Mouse (Mus musculus) left cerebral cortex, adult 18-20 months (tissue): Measurements from ENCODE around the gene Il4i1. TPM values are rescaled to one million over a fixed set of nuclear protein-coding genes. Genes with fewer than 3 reads are reported as not detected.

ENCODE experiments used
- DNase-seq, 2 experiments: peaks; one replicate each; pipeline ENCODE4 v3.0.0; 2021 to 2022; ENCODE audit warnings: low spot score in 2 of 2, mixed read lengths in 1 of 2
- long read RNA-seq, 2 experiments: library from polyadenylated mRNA; stranded (forward); transcript quantifications; one replicate each; pipeline ENCODE4 v2.0.0; 2021
- total RNA-seq, 2 experiments: library from RNA; stranded (reverse); gene quantifications; 2 replicates each; pipeline ENCODE4 v1.2.3; 2021

Gene Il4i1
- total RNA-seq = 1 to 10 TPM; 1.8 to 2.3 TPM
- long read RNA-seq, experiment 1 = 0 reads
- long read RNA-seq, experiment 2, partial matches to known transcripts = 0 of 2 reads
- long read RNA-seq, experiment 2, other reads (novel, unspliced or antisense) = 2 of 2 reads

GRCm38 (mm10) chr7:44815721-44816469 lies at the start of gene Il4i1, which contains the start of gene Nup62:
Gene Il4i1, plus strand, starts transcription at chr7:44816387.
Gene Nup62, plus strand, starts transcription at chr7:44816088.
- DNase-seq = peak; percentile 98 to 99

GRCm38 (mm10) chr7:44768129-44768528 lies 48.1 kb upstream of the Il4i1 start:
- no peak for DNase-seq

- DNase-seq = peak in 1 of 2 experiments; percentile 22
These were observed 46.1 kb upstream of the Il4i1 start for GRCm38 (mm10) chr7:44770046-44770578.

GRCm38 (mm10) chr7:44772591-44773204 lies 43.5 kb upstream of the Il4i1 start:
- DNase-seq = no peak

GRCm38 (mm10) chr7:44776849-44777498 lies 39.2 kb upstream of the Il4i1 start:
- no peak for DNase-seq

- no peak for DNase-seq
These were observed 36.1 kb upstream of the Il4i1 start for GRCm38 (mm10) chr7:44780101-44780500.

- DNase-seq = no peak
These were observed 26.7 kb upstream of the Il4i1 start for GRCm38 (mm10) chr7:44789531-44789930.

- DNase-seq = no peak
These were observed 26.1 kb upstream of the Il4i1 start for GRCm38 (mm10) chr7:44790066-44790465.

GRCm38 (mm10) chr7:44792781-44793180 lies 23.4 kb upstream of the Il4i1 start:
- DNase-seq = no peak

- DNase-seq = no peak
These were observed 7.3 kb upstream of the Il4i1 start for GRCm38 (mm10) chr7:44808927-44809326.

- DNase-seq = no peak
These were observed 6.7 kb upstream of the Il4i1 start for GRCm38 (mm10) chr7:44809466-44809865.

- no peak for DNase-seq
These were observed 5.8 kb upstream of the Il4i1 start for GRCm38 (mm10) chr7:44810365-44810764.

GRCm38 (mm10) chr7:44810819-44811557 lies 5.2 kb upstream of the Il4i1 start:
- DNase-seq = no peak

- DNase-seq = no peak
These were observed 3.4 kb upstream of the Il4i1 start for GRCm38 (mm10) chr7:44812651-44813325.

GRCm38 (mm10) chr7:44813985-44814384 lies 2.2 kb upstream of the Il4i1 start:
- no peak for DNase-seq

- DNase-seq = no peak
These were observed 1.8 kb upstream of the Il4i1 start for GRCm38 (mm10) chr7:44814423-44814822.

- DNase-seq = no peak
These were observed 1.1 kb upstream of the Il4i1 start for GRCm38 (mm10) chr7:44814952-44815553.

GRCm38 (mm10) chr7:44816470-44817021 lies 359 bp downstream of the Il4i1 start, which contains the start of gene Atf5:
Gene Atf5, minus strand, starts transcription at chr7:44816658.
- peak in 1 of 2 experiments; percentile 38 for DNase-seq

- no peak for DNase-seq
These were observed 1.3 kb downstream of the Il4i1 start for GRCm38 (mm10) chr7:44817441-44817840.
